Mouse (Mus musculus): Measurements from ENCODE around the gene Vsnl1.

The Vsnl1 gene

GRCm38 (mm10) chr12:11379396-11379795 is 57.0 kb downstream of the Vsnl1 start:
- no peak for DNase-seq

DNA sequence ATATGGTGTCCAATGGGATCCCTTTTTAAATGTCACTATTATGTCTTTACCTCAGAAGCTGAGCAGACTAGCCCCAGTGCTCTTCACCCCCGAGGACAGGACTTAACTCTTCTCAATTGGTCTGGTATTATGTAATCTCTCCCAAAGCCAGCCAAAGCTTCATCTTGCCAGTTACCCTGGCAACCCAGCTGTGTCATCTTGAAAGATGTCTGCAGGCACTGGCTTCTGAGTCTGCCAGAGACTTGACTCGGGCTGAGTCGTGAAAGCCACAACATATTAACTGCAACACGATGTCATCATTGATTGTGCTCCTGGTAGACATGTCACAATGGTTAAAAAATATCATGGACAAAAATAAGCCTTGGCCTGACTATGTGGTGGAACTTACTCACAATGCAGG is 66.4 kb downstream of the Vsnl1 start:
- no peak for DNase-seq

DNA sequence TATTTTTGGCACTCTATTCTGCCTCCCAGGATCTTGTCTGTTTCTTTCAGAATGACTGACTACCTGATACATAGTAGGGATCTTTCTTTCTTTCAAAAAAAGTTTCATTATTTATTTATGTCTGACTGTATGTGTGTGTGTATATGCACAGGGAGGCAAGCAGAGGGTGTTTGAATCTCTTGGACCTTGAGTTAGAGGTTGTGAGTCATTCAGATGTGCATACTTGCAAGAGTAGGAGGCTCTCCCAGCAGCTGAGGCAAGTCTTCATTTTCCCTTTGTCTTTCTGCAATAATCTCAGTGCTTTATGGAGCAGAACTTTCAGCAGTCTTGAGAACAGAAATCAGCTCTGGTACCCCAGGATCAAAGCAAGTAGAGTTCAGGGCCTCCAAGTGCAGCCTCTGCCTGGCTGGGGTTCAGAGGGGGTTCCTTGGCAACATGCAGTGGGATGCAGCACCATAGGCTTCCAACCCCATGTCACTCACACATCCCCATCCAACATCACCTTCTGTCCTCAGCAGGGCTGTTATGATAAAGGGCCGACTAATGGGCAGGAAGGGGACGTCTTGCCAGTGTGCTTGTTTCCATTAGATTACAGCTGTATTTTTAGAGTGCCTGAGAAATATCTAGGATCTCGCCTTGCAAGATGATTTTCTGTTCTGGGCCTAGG is 69.2 kb downstream of the Vsnl1 start:
- no peak for DNase-seq

GRCm38 (mm10) chr12:11364870-11365269 is 71.5 kb downstream of the Vsnl1 start:
- DNase-seq, result no peak

GRCm38 (mm10) chr12:11362435-11362834 is 74.0 kb downstream of the Vsnl1 start:
- DNase-seq, result no peak

DNA sequence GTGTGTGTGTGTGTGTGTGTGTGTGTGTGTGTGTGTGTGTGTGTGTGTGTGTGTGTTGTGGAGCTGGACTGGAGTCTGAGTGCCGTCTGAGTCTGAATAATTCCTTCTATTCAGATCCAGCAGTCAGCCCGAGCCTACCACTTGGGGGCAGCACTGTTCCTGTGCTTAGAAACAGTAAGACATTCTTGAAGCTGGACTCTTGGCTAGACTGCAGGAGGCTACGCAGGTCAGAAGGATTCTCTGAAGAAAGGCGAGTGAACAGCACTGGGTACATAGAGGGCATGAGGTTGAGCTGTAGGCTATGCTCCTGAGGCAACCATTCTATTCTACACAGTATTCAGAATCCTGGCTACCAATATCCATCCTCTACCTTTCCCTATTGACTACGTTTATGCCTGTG is 85.5 kb downstream of the Vsnl1 start:
- DNase-seq, result peak; percentile 85

DNA sequence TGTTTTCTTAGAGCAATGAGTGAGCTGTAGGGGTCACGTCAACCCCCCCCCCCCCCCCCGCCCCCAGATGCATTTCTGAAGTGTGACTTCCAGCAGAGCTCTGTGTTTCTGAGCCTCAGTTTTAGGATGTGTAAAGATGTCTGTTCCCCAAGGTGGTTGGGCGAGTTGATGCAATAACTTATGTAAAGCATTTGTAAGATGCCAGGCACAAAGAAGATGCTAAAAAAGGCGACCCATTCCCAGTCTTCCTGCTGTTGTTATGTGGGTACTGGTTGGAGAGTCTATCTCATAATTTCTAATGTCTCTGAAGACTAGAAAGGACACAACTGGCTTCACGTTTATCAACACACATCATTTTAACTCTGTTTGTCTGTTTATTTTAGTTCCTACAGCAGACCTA is 86.5 kb downstream of the Vsnl1 start:
- no peak for DNase-seq

GRCm38 (mm10) chr12:11348423-11348822 is 88.0 kb downstream of the Vsnl1 start:
- no peak for DNase-seq

GRCm38 (mm10) chr12:11345963-11346362 is 90.5 kb downstream of the Vsnl1 start:
- no peak for DNase-seq

DNA sequence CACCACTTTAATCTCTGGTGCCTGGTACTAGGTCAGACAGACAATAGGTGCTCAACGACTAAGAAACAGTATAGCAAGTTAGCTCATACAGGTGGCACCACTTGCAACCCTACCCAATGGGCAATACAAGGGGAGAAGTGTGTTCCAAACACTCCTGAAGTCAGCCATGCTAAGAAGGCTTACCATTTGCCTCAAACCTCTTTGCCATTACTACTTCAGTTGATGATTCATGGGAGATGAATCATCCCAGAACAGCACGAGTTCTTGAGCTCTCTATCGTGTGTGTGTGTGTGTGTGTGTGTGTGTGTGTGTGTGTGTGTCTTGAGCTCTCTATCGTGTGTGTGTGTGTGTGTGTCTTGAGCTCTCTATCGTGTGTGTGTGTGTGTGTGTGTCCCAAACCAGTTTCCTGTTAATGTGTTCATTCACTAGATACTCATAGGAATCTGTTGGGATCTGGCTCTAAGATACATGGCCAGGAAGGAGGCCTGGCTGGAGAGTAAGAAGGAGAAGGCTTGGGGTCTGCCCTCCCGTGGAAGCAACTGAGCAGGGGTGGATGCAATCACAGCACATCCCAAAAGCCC is 94.3 kb downstream of the Vsnl1 start:
- no peak for DNase-seq

GRCm38 (mm10) chr12:11338251-11338650 is 98.2 kb downstream of the Vsnl1 start:
- DNase-seq, result peak; percentile 35

- DNase-seq, result no peak
Observed at GRCm38 (mm10) chr12:11336845-11337244, 99.6 kb downstream of the Vsnl1 start.

- DNase-seq, result no peak
Observed at GRCm38 (mm10) chr12:11326483-11326882, 109.9 kb downstream of the Vsnl1 start.

GRCm38 (mm10) chr12:11324480-11324879 is 111.9 kb downstream of the Vsnl1 start:
- DNase-seq, result no peak

DNA sequence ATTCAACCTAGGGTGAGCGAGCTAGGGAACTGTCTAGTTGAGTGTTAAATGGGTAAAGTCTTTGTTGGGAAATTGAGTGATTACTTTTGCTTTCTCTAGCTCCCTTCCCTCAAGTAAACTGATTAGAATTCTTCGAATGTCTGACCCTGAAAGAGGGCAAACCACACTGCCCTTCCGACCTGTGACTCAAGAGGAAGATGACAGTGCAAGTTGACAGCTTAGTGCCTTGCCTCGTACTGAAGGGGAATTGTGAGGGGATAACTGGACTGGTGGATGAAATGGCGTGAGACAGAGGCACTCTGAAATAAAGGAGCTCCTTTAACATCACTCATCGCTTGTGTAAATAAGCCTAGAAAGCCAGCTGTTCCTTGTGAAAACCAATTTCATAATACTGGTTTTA is 118.7 kb downstream of the Vsnl1 start:
- DNase-seq, result no peak

DNA sequence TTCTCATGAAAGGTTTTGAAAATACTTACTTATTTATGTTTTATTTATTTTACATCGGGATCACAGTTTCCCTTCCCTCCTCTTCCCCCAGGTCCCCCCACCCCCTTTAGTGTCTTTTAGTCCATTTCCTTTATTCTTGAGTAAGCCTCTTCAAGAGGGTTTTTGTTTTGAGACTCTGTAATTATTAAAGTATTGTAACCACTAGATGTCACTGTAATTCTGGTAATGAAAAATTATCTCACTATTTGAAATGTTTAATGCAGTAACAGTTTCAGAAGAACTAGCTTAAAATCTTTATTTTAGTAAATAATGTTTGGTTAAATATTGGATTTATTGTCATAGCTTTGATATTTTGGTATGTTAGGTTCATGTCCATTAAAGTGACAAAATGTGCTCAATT is 122.6 kb downstream of the Vsnl1 start:
- DNase-seq, result no peak

- no peak for DNase-seq
Observed at GRCm38 (mm10) chr12:11311106-11311505, 125.3 kb downstream of the Vsnl1 start.

DNA sequence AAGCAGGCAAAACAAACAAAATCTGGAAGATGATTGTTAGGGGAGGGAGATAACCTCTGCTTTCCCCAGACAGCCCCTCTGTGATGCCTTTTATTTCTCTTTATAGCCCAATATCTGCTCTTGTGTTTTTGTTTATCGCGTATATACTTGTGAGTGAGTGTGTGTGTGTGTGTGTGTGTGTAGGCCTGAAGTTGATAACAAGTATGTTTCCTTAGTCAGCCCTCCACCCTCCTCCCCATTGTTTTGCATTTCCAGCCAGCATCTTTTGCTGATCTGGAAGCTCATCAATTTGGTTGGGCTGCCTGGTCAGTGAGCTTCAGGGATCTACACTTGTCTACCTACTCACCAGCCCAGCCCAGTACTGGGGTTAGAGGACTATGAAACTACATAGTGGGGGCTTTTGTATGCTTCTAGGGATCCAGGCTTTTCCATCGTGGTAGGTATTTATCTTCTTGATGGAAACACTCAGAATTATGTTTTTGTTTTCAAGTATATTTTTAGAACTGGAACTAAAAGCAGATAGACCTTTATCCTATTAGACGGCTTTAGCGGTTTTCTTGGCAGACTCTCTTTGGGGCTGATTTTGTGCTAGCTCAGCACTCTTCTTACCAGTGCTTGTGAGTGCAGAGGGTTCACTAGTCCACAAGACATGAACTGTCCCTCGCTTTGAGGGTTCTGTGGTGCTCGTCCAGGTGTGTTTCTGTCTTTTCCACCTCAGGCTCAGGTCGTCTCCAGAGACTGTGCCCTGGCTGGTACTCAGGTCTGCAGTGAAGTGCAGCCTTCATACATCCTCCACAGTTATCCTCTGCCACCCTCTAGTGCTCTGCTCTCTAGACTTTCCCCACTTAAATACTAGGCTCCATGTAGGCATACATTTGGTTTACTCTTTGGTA is 129.4 kb downstream of the Vsnl1 start:
- no peak for DNase-seq

DNA sequence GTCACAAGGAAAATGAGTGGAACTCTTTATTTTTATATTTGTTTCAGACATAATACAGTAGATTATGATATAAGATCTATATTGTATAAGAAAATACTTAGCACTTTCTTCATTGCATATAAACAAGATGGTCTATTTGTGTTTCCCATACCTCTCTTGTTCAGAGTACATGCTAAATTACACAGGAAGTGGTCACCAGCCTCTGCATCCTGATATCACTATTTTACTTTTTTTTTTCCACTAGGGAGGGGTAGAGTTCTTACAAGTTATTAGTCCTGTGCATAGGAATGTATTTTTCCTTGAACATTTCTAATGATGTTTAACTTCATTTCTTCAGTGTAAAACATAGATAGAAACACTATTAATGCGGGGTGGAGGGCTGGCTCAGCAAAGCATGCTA is 135.6 kb downstream of the Vsnl1 start:
- no peak for DNase-seq

- no peak for DNase-seq
Observed at GRCm38 (mm10) chr12:11286382-11286781, 150.0 kb downstream of the Vsnl1 start.

DNA sequence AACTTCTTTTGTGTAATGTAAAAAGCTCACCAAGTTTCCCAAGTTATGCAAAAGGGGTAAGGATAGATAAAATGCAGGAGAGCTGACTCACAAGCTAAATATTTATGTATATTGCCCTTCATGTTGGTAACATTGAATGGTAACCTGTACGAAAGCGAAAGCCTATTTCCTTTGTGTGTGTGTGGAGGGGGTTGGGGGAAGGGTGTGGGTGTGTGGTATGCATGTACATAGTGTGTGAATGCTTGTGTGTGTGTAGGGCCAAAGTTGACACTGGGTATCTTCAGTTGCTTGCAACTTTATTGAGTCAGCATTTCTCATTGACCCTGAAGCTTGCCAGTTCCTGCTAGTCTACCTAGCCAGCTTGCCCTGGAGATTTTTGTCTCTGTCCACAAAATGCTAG is 154.8 kb downstream of the Vsnl1 start:
- no peak for DNase-seq

DNA sequence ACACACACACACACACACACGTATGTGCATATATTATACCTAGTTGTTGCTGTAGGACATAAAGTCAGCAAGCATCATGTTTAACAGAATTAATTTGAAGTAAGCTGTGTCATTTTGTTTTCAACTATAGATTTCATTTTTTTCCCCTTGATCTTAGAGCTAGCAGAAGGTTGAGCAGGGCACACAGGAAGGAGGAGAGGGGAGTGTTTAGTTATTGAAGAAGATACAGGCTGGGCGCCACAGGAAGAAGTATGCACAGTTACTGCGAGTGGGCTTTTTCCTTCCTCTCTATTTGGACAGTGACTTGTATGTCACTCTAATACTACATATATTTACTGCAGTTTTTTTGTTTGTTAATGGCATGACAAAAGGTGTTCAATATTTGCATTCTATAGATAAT is 156.5 kb downstream of the Vsnl1 start:
- no peak for DNase-seq

DNA sequence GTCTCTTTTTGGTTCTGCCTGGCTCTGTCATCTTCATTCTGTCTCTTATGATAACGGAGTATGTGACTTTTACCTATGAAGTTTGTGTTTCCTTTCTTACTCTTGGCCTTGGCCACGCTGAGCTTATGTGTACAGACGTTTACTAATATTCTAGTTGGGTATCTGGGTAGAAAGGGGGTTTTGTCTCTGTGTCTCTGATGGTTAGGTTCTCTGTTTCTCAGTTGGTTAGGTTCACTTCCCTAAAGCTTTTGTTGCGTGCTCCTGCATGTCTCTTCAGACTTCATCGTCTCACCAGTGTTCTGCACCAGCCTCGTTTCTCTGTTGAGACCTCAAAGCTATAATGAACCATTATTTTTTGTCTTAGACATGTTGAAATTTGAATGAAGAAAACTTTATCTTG is 159.2 kb downstream of the Vsnl1 start:
- DNase-seq, result no peak

GRCm38 (mm10) chr12:11276632-11277031 is 159.8 kb downstream of the Vsnl1 start:
- DNase-seq, result no peak
